Comparison of ENCODE assay signal across 15 mouse cellular contexts in genomic region chr4:45032586-45032985, GRCm38 (mm10).
"Had no signal": no experiment of that assay in that cellular context is flagged by ENCODE, and none has a peak within 500 bp of the region (broad histone marks: within the 10 kb centered on the region; RNA-seq: fewer than 3 reads in every experiment).

No protein-coding gene starts in this region.

- H3K9me3 ChIP-seq: kidney, embryonic 15.5 days; limb, embryonic 12.5 days; liver, embryonic 13.5 days; lung, embryonic 15.5 days had no signal

- DNase-seq: kidney, postnatal 14 days; layer of hippocampus, adult 9-11 months; layer of hippocampus, postnatal 36 days; liver; liver, embryonic 13.5 days; liver, postnatal 0 days; lung, postnatal 14 days; right cerebral cortex, postnatal 25 days; thymus, postnatal 36 days had no signal

- H3K4me2 ChIP-seq: kidney, embryonic 15.5 days; limb, embryonic 12.5 days; liver, embryonic 13.5 days; lung, embryonic 15.5 days; midbrain, embryonic 11.5 days had no signal

- ATAC-seq: liver, postnatal 0 days; midbrain, embryonic 16.5 days had no signal

- H3K4me3 ChIP-seq: kidney, embryonic 15.5 days; limb, embryonic 12.5 days; liver, embryonic 13.5 days; lung, embryonic 15.5 days had no signal

- H3K27me3 ChIP-seq: kidney, embryonic 15.5 days; limb, embryonic 12.5 days; liver, embryonic 13.5 days; lung, embryonic 15.5 days had no signal

- H3K4me1 ChIP-seq: limb, embryonic 12.5 days had no signal

- H3K9ac ChIP-seq: kidney, embryonic 15.5 days; limb, embryonic 12.5 days; liver, embryonic 13.5 days; liver, postnatal 0 days; lung, embryonic 15.5 days had no signal

- H3K27ac ChIP-seq: kidney, embryonic 15.5 days; limb, embryonic 12.5 days; liver, embryonic 13.5 days; lung, embryonic 15.5 days; macrophage had no signal
